Mouse (Mus musculus): Measurements from ENCODE around the gene Hand2. TPM values are rescaled to one million over a fixed set of nuclear protein-coding genes. Genes with fewer than 3 reads are reported as not detected.

Gene Hand2
- total RNA-seq, 4 experiments from 2014 or later, result 0.11 to 0.15 TPM; not detected in 2

Other genes with a start within 250 kb of the Hand2 start
- gene Scrg1, start 134.9 kb downstream of the Hand2 start, total RNA-seq (2022), result not detected
- 10 to 100 TPM in 3 of 4 experiments, 1 to 10 TPM in 1; 8.7 to 11.0 (median 10.6) TPM for gene Sap30, start 166.9 kb downstream of the Hand2 start, total RNA-seq (2022)
- gene Hmgb2, start 190.9 kb downstream of the Hand2 start, total RNA-seq (2022), result 1 to 10 TPM; 2.5 to 6.5 (median 4.8) TPM

Measured in gastrocnemius, adult 8-10 months (tissue).